In genomic region chr11:54297471-54297870, GRCm38 (mm10) we compare ENCODE assay signal across 13 mouse cellular contexts. TPM values are rescaled to one million over a fixed set of nuclear protein-coding genes. Genes with fewer than 3 reads are reported as not detected.
"Had no signal": no experiment of that assay in that cellular context is flagged by ENCODE, and none has a peak within 500 bp of the region (broad histone marks: within the 10 kb centered on the region; RNA-seq: fewer than 3 reads in every experiment).

No protein-coding gene starts in this region.

RNA-seq across cellular contexts. Expression of gene Il3, which starts 30.4 kb away (rescaled TPM):
- total RNA-seq: neutrophil, adult 5-6 weeks had no signal
- polyA plus RNA-seq: neural tube, embryonic 13.5 days; neural tube, embryonic 14.5 days; neural tube, embryonic 15.5 days; small intestine, adult 2 months; spleen, adult 2 months; stomach, embryonic 14.5 days; stomach, embryonic 15.5 days; stomach, embryonic 16.5 days; stomach, postnatal 0 days; testis, adult 2 months; thymus, adult 2 months; urinary bladder, adult 2 months had no signal

RNA-seq across cellular contexts. Expression of gene Csf2, which starts 48.0 kb away (rescaled TPM):
- total RNA-seq: neutrophil, adult 5-6 weeks had no signal
- polyA plus RNA-seq: neural tube, embryonic 13.5 days; neural tube, embryonic 14.5 days; neural tube, embryonic 15.5 days; spleen, adult 2 months; stomach, embryonic 14.5 days; stomach, embryonic 16.5 days; stomach, postnatal 0 days; testis, adult 2 months; urinary bladder, adult 2 months had no signal
